ENCODE assay signal across 8 mouse cellular contexts in genomic region chr13:10359516-10360198, GRCm38 (mm10). TPM values are rescaled to one million over a fixed set of nuclear protein-coding genes. Genes with fewer than 3 reads are reported as not detected.
DNase-seq lines count a peak whose midpoint lies in the region; ATAC-seq and TF ChIP-seq lines count a peak whose summit lies in the region.

No protein-coding gene starts in this region.

- H3K27ac ChIP-seq in cortical plate, adult 2 months (ENCODE audit: insufficient read depth, low read length), result peak overlapping the region; percentile 52
- H3K27ac ChIP-seq in heart, embryonic 14.5 days (replicated peaks in 1 of 2; ENCODE audit: control insufficient read depth in 1 of 2, insufficient read depth in 1 of 2, low read depth in 2 of 2, low read length in 2 of 2), result no peak overlapping the region
- H3K27ac ChIP-seq in midbrain, postnatal 0 days (ENCODE audit: low read depth, low read length), result peak overlapping the region; percentile 57

- no peaks in the 10 kb centered on the region for H3K9me3 ChIP-seq in heart, embryonic 14.5 days (ENCODE audit: control insufficient read depth, low read length)
- no peaks in the 10 kb centered on the region for H3K9me3 ChIP-seq in midbrain, postnatal 0 days (ENCODE audit: low read length)

- ATAC-seq in heart, embryonic 14.5 days (ENCODE audit: insufficient number of reproducible peaks, insufficient read depth, low FRiP score, low read depth), result no peak
- 0 out of 2 replicates have a peak, but pooled peaks have one; percentile 3 for ATAC-seq in midbrain, postnatal 0 days (ENCODE audit: low FRiP score)
- no peak for ATAC-seq in megakaryocyte-erythroid progenitor cell, adult 5-6 weeks (replicated peaks; ENCODE audit: low FRiP score, low TSS enrichment, poor library complexity, severe bottlenecking)

- no peak for TF ChIP-seq POLR2A in cortical plate, adult 2 months (IDR thresholded peaks at IDR 0.05; ENCODE audit: extremely low read depth, insufficient read depth, low read length)

- H3K4me1 ChIP-seq in cortical plate, adult 2 months (ENCODE audit: control insufficient read depth, insufficient read depth, low read length), result no peaks in the 10 kb centered on the region
- H3K4me1 ChIP-seq in heart, embryonic 14.5 days (ENCODE audit: control insufficient read depth in 2 of 2, insufficient read depth in 2 of 2, low read length in 2 of 2), result peaks cover 3 to 5% of the 10 kb centered on the region in 2 experiments; a peak in 1 of 4 replicates
- H3K4me1 ChIP-seq in midbrain, postnatal 0 days (ENCODE audit: insufficient read depth, low read length), result no peaks in the 10 kb centered on the region

- no peaks in the 10 kb centered on the region for H3K36me3 ChIP-seq in heart, embryonic 14.5 days (ENCODE audit: control insufficient read depth, insufficient read depth, low read length)
- H3K36me3 ChIP-seq in midbrain, postnatal 0 days (ENCODE audit: insufficient read depth, low read length), result no peaks in the 10 kb centered on the region

- H3K9ac ChIP-seq in heart, embryonic 14.5 days (ENCODE audit: low read length), result peak overlapping the region; percentile 60
- H3K9ac ChIP-seq in midbrain, postnatal 0 days (replicated peaks; ENCODE audit: low read length, poor library complexity, severe bottlenecking), result peak overlapping the region; percentile 67

- H3K4me2 ChIP-seq in heart, embryonic 14.5 days (ENCODE audit: low read length), result peak overlapping the region; percentile 97
- H3K4me2 ChIP-seq in midbrain, postnatal 0 days (ENCODE audit: low read depth, low read length, poor library complexity, severe bottlenecking), result peak overlapping the region; percentile 70

- peak; percentile 22 for DNase-seq in kidney, adult 18-20 months
- no peak for DNase-seq in kidney, adult 11 months
- peak; percentile 34 to 42 for DNase-seq in left cerebral cortex, postnatal 36 days (ENCODE audit: low spot score in 2 of 2)
- peak; percentile 3 for DNase-seq in midbrain, postnatal 0 days (ENCODE audit: low spot score)
- no peak for DNase-seq in B cell, adult 2 months

- intact Hi-C loops in left cerebral cortex, postnatal 36 days (cut with DNase I), result loop anchor here (5.0 to 10.0 kb wide), 2 partner anchors 117 to 355 kb away; no protein-coding TSS in a partner anchor

- no peak for TF ChIP-seq CTCF in cortical plate, adult 2 months (IDR thresholded peaks at IDR 0.05; ENCODE audit: extremely low read depth, insufficient read depth, low read length)
- TF ChIP-seq CTCF in midbrain, postnatal 0 days (IDR thresholded peaks at IDR 0.05), result no peak

- peak overlapping the region; percentile 74 for H3K4me3 ChIP-seq in cortical plate, adult 2 months (ENCODE audit: insufficient read depth, low read length)
- peak overlapping the region; percentile 53 to 58 for H3K4me3 ChIP-seq in heart, embryonic 14.5 days (ENCODE audit: control insufficient read depth in 1 of 2, insufficient read depth in 1 of 2, low read depth in 1 of 2, low read length in 2 of 2)
- peak overlapping the region; percentile 61 for H3K4me3 ChIP-seq in midbrain, postnatal 0 days (ENCODE audit: low read depth, low read length)

- WGBS in heart, embryonic 14.5 days, result 3% methylated on average over 26 of the region's 26 CpGs
- WGBS in midbrain, postnatal 0 days, result 3% methylated on average over 26 of the region's 26 CpGs

- peaks cover 36% of the 10 kb centered on the region for H3K27me3 ChIP-seq in heart, embryonic 14.5 days (ENCODE audit: control insufficient read depth, insufficient read depth, low read length)
- H3K27me3 ChIP-seq in midbrain, postnatal 0 days (ENCODE audit: insufficient read depth, low read length), result no peaks in the 10 kb centered on the region

RNA-seq across cellular contexts. Expression of gene Chrm3, which starts 1.0 kb away (rescaled TPM):
- polyA plus RNA-seq in cortical plate, adult 2 months (2012; rRNA removed), result 36.0 and 45.8 TPM in 2 replicates
- 0.86 and 1.2 TPM in 2 replicates for polyA plus RNA-seq in heart, embryonic 14.5 days (2014; fragmentation: Nextera tagmentation; extraction: Ambion mirVana)
- total RNA-seq in left cerebral cortex, postnatal 36 days (2021), result 10 to 100 TPM; 54.9 to 68.4 TPM
- total RNA-seq in midbrain, postnatal 0 days (2014; rRNA removed), result 27.3 and 59.2 TPM in 2 replicates
- polyA plus RNA-seq in midbrain, postnatal 0 days (2015; fragmentation: Nextera tagmentation; extraction: Ambion mirVana), result 3.9 TPM in 2 replicates
- not detected in 2 replicates for total RNA-seq in megakaryocyte-erythroid progenitor cell, adult 5-6 weeks (2014; fragmentation: Nextera tagmentation)
- not detected in 2 replicates for total RNA-seq in megakaryocyte-erythroid progenitor cell, adult 5-6 weeks (2017)

Comparison
In these comparisons a context has a peak if more than half of its experiments do, and no peak if none do; other contexts are left out.
1. DNase-seq: peak in kidney, adult 18-20 months (single experiment), left cerebral cortex, postnatal 36 days (2 of 2) and midbrain, postnatal 0 days (single experiment); none in kidney, adult 11 months (single experiment) and B cell, adult 2 months (0 of 2).
2. H3K27ac ChIP-seq: peak in cortical plate, adult 2 months (single experiment) and midbrain, postnatal 0 days (single experiment); none in heart, embryonic 14.5 days (0 of 2).
3. RNA of gene Chrm3, which starts 1.0 kb away (total RNA-seq): 54.9 to 68.4 TPM in left cerebral cortex, postnatal 36 days and 27.3 to 59.2 TPM in midbrain, postnatal 0 days; not detected in megakaryocyte-erythroid progenitor cell, adult 5-6 weeks; every median in the first group is over 10 times any median in the second.
4. Peak in every context shown above with its lines, with median percentiles within 50 percentile points of each other: H3K4me3 ChIP-seq.